Mouse (Mus musculus): ENCODE data around the gene Vmn2r112. TPM values are rescaled to one million over a fixed set of nuclear protein-coding genes. Genes with fewer than 3 reads are reported as not detected.
"Not testable (repeated sequence)": the region's sequence is repeated elsewhere in the genome, so short reads cannot be mapped to it uniquely, and the experiment has no call there.

Gene Vmn2r112
- total RNA-seq (2015) (not detected in 2 replicates), total RNA-seq (2017) (not detected in 2 replicates)

GRCm38 (mm10) chr17:22600651-22601050 is at the start of gene Vmn2r112:
Vmn2r112 (plus strand) TSS chr17:22600951.
- ATAC-seq (ENCODE audit: poor library complexity, severe bottlenecking) = not testable (repeated sequence)

- not testable (repeated sequence) for ATAC-seq (ENCODE audit: poor library complexity, severe bottlenecking)
These were observed 27.4 kb upstream of the Vmn2r112 start, which contains the start of gene Vmn2r111 for GRCm38 (mm10) chr17:22573382-22573781. Vmn2r111 (minus strand) TSS chr17:22573482.

- ATAC-seq (ENCODE audit: poor library complexity, severe bottlenecking) = no peak
These were observed 29.9 kb downstream of the Vmn2r112 start for GRCm38 (mm10) chr17:22630646-22631045.

Other genes with a start within 250 kb of the Vmn2r112 start
- gene Zfp944, start 239.6 kb upstream of the Vmn2r112 start, total RNA-seq (2015) = 21.0 and 22.0 TPM in 2 replicates
- gene Zfp944, start 239.6 kb upstream of the Vmn2r112 start, total RNA-seq (2017) = 12.2 and 13.0 TPM in 2 replicates
- 10.9 and 17.3 TPM in 2 replicates for gene Zfp758, start 239.5 kb upstream of the Vmn2r112 start, total RNA-seq (2015)
- gene Zfp758, start 239.5 kb upstream of the Vmn2r112 start, total RNA-seq (2017) = 14.0 and 15.3 TPM in 2 replicates
- gene Zfp946, start 176.7 kb upstream of the Vmn2r112 start, total RNA-seq (2015) = 11.1 and 12.8 TPM in 2 replicates
- gene Zfp946, start 176.7 kb upstream of the Vmn2r112 start, total RNA-seq (2017) = 7.9 and 9.8 TPM in 2 replicates
- gene Vmn2r111, start 27.5 kb upstream of the Vmn2r112 start, total RNA-seq (2015) = not detected in 2 replicates
- gene Vmn2r111, start 27.5 kb upstream of the Vmn2r112 start, total RNA-seq (2017) = not detected in 2 replicates

All from megakaryocyte, adult 5-6 weeks (primary cell).